Mouse (Mus musculus) G1E (cell line): Measurements from ENCODE around the gene Morn5.

ENCODE experiments used
- CTCF ChIP-seq: IDR thresholded peaks from 2 replicates; pipeline ENCODE4 v1.5.1; 2012; ENCODE audit warnings: low read depth, low read length, inconsistent platforms, mixed read lengths
- GATA1 ChIP-seq: IDR thresholded peaks from 2 replicates; pipeline ENCODE4 v1.6.1; 2012; ENCODE audit warnings: borderline replicate concordance, low read length, inconsistent platforms, mixed read lengths
- GATA2 ChIP-seq: IDR thresholded peaks from 2 replicates; pipeline ENCODE4 v1.6.1; 2012; ENCODE audit warnings: low read depth, low read length, inconsistent platforms, borderline replicate concordance
- TAL1 ChIP-seq: conservative IDR thresholded peaks from 2 replicates; pipeline ENCODE4 v1.6.1; 2012; ENCODE audit warnings: low read depth, low read length, inconsistent platforms, mixed read lengths

GRCm38 (mm10) chr2:36010579-36010978 is 38.7 kb upstream of the Morn5 start:
- TF ChIP-seq CTCF = no peak
- TF ChIP-seq GATA1 = no peak
- no peak for TF ChIP-seq TAL1
- TF ChIP-seq GATA2 = no peak
